Mouse (Mus musculus) neural tube, embryonic 15.5 days (tissue): Measurements from ENCODE around the gene Aurkb. TPM values are rescaled to one million over a fixed set of nuclear protein-coding genes. Genes with fewer than 3 reads are reported as not detected.

Source experiments
- ATAC-seq: fragments of 200-750 bp; cut with Nextera tagmentation; 2 replicates; pipeline ENCODE4 v1.8.0; 2017; ENCODE audit warnings: mild to moderate bottlenecking, moderate TSS enrichment, moderate library complexity; ENCODE audit not compliant: low FRiP score
- H3K27ac ChIP-seq: fragments of 300-500 bp; sonication (generic); replicated peaks from 2 replicates; pipeline ENCODE4 v1.5.1; 2015; ENCODE audit warnings: mild to moderate bottlenecking, inconsistent platforms
- H3K27me3 ChIP-seq: fragments of 300-500 bp; sonication (generic); replicated peaks from 2 replicates; pipeline ENCODE4 v1.6.1; 2015; ENCODE audit warnings: inconsistent platforms
- H3K36me3 ChIP-seq: fragments of 300-500 bp; sonication (generic); 2 replicates; pipeline ENCODE4 v1.6.1; 2015; ENCODE audit warnings: inconsistent platforms
- H3K4me1 ChIP-seq: fragments of 300-500 bp; sonication (generic); 2 replicates; pipeline ENCODE4 v1.6.1; 2015; ENCODE audit warnings: inconsistent platforms
- H3K4me2 ChIP-seq: fragments of 300-500 bp; sonication (generic); 2 replicates; pipeline ENCODE4 v1.6.1; 2015; ENCODE audit warnings: inconsistent platforms, mild to moderate bottlenecking, moderate library complexity
- H3K4me3 ChIP-seq: fragments of 300-500 bp; sonication (generic); replicated peaks from 2 replicates; pipeline ENCODE4 v1.5.1; 2015; ENCODE audit warnings: mild to moderate bottlenecking, inconsistent platforms
- H3K9ac ChIP-seq: fragments of 300-500 bp; sonication (generic); replicated peaks from 2 replicates; pipeline ENCODE4 v1.6.1; 2015; ENCODE audit warnings: mild to moderate bottlenecking, inconsistent platforms
- H3K9me3 ChIP-seq: fragments of 300-500 bp; sonication (generic); replicated peaks from 2 replicates; pipeline ENCODE4 v1.6.1; 2016; ENCODE audit warnings: inconsistent platforms
- WGBS: fragments of 180-500 bp; shearing (Covaris S2); methylation state at CpG from one replicate; pipeline ENCODE4 v1.1.7; 2015; ENCODE audit warnings: mixed read lengths; 5-methylcytosine and 5-hydroxymethylcytosine counted together
- polyA plus RNA-seq: library from polyadenylated mRNA; unstranded; fragments of >200 nt; fragmentation: Nextera tagmentation; extraction: Ambion mirVana; gene quantifications from 2 replicates; pipeline ENCODE4 v1.2.1, GENCODE M21; 2015

Gene Aurkb
- polyA plus RNA-seq, 1 experiment from 2014 or later, result 15.6 TPM

GRCm38 (mm10) chr11:69012071-69012601 is 33.3 kb upstream of the Aurkb start:
- WGBS, result 1% methylated on average over 18 of the region's 18 CpGs

GRCm38 (mm10) chr11:69015644-69016441 is 29.6 kb upstream of the Aurkb start, which contains the start of gene Ctc1:
Gene Ctc1, plus strand, starts transcription at chr11:69015911.
- Histone ChIP-seq H3K4me2 (peak within 1 kb of the TSS; percentile 68), H3K9ac (peak within 1 kb of the TSS; percentile 73), H3K36me3 (no peaks in the 10 kb centered on the region), H3K27ac (peak within 1 kb of the TSS; percentile 94), H3K4me1 (peaks cover 29% of the 10 kb centered on the region), H3K27me3 (no peaks in the 10 kb centered on the region), H3K9me3 (no peaks in the 10 kb centered on the region), H3K4me3 (peak within 1 kb of the TSS; percentile 51)
- WGBS, result 2% methylated on average over 38 of the region's 38 CpGs
- ATAC-seq, result peak; percentile 95

More at GRCm38 (mm10) chr11:69012071-69012601, 33.3 kb upstream of the Aurkb start:
- peak overlapping the region; percentile 45 for H3K4me3 ChIP-seq
- no peaks in the 10 kb centered on the region for H3K27me3 ChIP-seq
- ATAC-seq, result peak; percentile 66
- H3K4me2 ChIP-seq, result peak overlapping the region; percentile 89
- peak overlapping the region; percentile 68 for H3K9ac ChIP-seq
- no peaks in the 10 kb centered on the region for H3K9me3 ChIP-seq
- H3K4me1 ChIP-seq, result peaks cover 34% of the 10 kb centered on the region
- H3K36me3 ChIP-seq, result no peaks in the 10 kb centered on the region
- H3K27ac ChIP-seq, result peak overlapping the region; percentile 83

DNA sequence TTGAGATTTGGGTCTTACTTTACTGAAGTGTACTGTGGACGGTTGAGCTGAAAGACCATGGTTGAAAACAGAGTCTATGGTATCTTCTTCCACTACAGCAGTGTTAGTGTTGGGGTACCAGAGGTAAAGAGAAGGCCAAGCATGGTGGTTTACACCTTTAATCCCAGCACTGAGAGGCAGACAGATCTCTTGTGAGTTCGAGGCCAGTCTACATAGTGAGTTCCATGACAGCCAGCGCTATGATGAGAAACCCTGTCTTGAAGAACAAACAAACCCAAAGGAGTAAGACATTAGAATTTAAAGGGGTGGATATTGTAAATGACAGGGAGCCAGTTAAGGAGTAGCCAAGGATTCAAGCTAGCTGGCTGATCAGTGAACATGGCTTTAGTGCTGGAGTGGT is 28.7 kb upstream of the Aurkb start:
- Histone ChIP-seq H3K27me3 (no peaks in the 10 kb centered on the region), H3K4me1 (peaks cover 20% of the 10 kb centered on the region), H3K9ac (peak overlapping the region; percentile 73), H3K36me3 (peaks cover 5% of the 10 kb centered on the region), H3K4me2 (peak overlapping the region; percentile 68), H3K4me3 (peak overlapping the region; percentile 51), H3K9me3 (no peaks in the 10 kb centered on the region), H3K27ac (peak overlapping the region; percentile 94)
- 66% methylated on average over 3 of the region's 3 CpGs for WGBS
- ATAC-seq, result no peak

DNA sequence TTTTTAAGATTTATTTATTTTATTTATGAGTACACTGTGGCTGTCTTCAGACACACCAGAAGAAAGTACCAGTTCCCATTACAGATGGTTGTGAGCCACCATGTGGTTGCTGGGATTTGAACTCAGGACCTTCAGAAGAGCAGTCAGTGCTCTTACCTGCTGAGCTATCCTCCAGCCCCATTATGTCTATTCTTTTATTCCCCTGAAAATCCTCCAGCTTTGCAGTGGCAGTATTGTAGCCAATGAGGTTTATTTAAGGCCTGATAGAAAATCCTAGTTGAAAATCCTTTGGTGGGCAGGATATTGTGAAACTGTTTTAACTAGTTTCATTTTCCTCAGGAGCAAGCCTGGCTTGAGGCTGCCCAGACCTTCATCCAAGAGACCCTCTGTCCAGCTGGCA is 24.8 kb upstream of the Aurkb start:
- Histone ChIP-seq H3K36me3 (peaks cover 44% of the 10 kb centered on the region), H3K27me3 (no peaks in the 10 kb centered on the region), H3K9me3 (no peaks in the 10 kb centered on the region), H3K27ac (no peak overlapping the region), H3K4me3 (no peak overlapping the region), H3K4me1 (peaks cover 11% of the 10 kb centered on the region), H3K9ac (no peak overlapping the region), H3K4me2 (no peak overlapping the region)
- ATAC-seq, result no peak

DNA sequence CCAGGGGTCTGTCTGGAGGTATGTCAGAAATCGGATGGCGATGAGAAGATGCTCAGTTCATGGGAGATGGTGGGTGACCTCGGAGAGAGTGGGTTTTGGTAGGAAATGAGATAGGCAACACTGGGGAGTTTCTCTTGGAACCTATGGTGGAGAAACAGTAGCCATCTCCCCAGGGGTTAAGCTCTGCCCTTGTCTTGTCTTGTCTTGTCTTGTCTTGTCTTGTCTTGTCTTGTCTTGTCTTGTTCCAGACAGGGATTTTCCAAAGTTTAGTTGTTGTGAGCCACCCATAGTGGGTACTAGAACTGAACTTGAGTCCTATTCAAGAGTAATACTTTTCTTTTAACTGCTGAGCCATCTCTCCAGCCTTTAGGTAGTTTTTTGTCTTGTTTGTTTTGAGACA is 18.9 kb upstream of the Aurkb start:
- Histone ChIP-seq H3K27ac (no peak overlapping the region), H3K9me3 (no peaks in the 10 kb centered on the region), H3K4me3 (no peak overlapping the region), H3K9ac (no peak overlapping the region), H3K27me3 (no peaks in the 10 kb centered on the region), H3K36me3 (peaks cover 99% of the 10 kb centered on the region), H3K4me1 (no peaks in the 10 kb centered on the region), H3K4me2 (no peak overlapping the region)
- WGBS, result 96% methylated on average over 3 of the region's 3 CpGs
- no peak for ATAC-seq

- no peak overlapping the region for H3K9ac ChIP-seq
- no peaks in the 10 kb centered on the region for H3K4me1 ChIP-seq
- peaks cover 96% of the 10 kb centered on the region for H3K36me3 ChIP-seq
- 70% methylated on average over 2 of the region's 2 CpGs for WGBS
- no peak overlapping the region for H3K27ac ChIP-seq
- no peaks in the 10 kb centered on the region for H3K9me3 ChIP-seq
- H3K4me3 ChIP-seq, result no peak overlapping the region
- no peaks in the 10 kb centered on the region for H3K27me3 ChIP-seq
- ATAC-seq, result no peak
- no peak overlapping the region for H3K4me2 ChIP-seq
Observed at GRCm38 (mm10) chr11:69028805-69029204, 16.6 kb upstream of the Aurkb start.

GRCm38 (mm10) chr11:69033552-69033951 is 11.9 kb upstream of the Aurkb start:
- Histone ChIP-seq H3K4me2 (no peak overlapping the region), H3K4me1 (peaks cover 21% of the 10 kb centered on the region), H3K27ac (no peak overlapping the region), H3K4me3 (no peak overlapping the region), H3K36me3 (peaks cover 63% of the 10 kb centered on the region), H3K9me3 (no peaks in the 10 kb centered on the region), H3K27me3 (no peaks in the 10 kb centered on the region), H3K9ac (no peak overlapping the region)
- WGBS, result 80% methylated on average over 9 of the region's 9 CpGs
- ATAC-seq, result no peak

DNA sequence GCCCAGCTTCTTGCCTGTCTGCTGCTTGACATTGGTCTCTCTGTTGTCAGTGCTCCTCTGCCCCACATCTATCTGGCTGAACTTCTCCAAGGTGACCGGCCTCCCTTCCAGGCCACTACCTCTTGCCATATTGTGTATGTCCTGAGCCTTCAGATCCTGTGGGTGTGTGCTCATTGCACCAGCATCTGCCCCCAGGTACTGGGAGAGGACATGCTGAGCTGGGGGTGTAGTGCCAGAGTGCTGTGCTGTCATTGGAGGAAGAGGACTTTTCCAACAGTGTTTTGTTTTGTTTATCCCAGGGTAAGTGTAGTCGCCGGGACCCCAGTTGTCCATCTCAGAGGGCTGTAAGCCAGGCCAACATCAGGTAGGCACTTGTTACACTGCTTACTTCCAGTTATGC is 10.9 kb upstream of the Aurkb start:
- H3K4me1 ChIP-seq, result peaks cover 31% of the 10 kb centered on the region
- H3K36me3 ChIP-seq, result peaks cover 53% of the 10 kb centered on the region
- no peaks in the 10 kb centered on the region for H3K27me3 ChIP-seq
- 94% methylated on average over 3 of the region's 3 CpGs for WGBS
- H3K9me3 ChIP-seq, result no peaks in the 10 kb centered on the region
- no peak for ATAC-seq
- H3K4me2 ChIP-seq, result no peak overlapping the region
- no peak overlapping the region for H3K27ac ChIP-seq
- H3K9ac ChIP-seq, result no peak overlapping the region
- no peak overlapping the region for H3K4me3 ChIP-seq

GRCm38 (mm10) chr11:69035411-69035810 is 10.0 kb upstream of the Aurkb start:
- peaks cover 44% of the 10 kb centered on the region for H3K36me3 ChIP-seq
- H3K27ac ChIP-seq, result peak overlapping the region; percentile 88
- H3K4me2 ChIP-seq, result peak overlapping the region; percentile 70
- no peaks in the 10 kb centered on the region for H3K9me3 ChIP-seq
- WGBS, result 81% methylated on average over 9 of the region's 9 CpGs
- H3K4me3 ChIP-seq, result no peak overlapping the region
- peaks cover 32% of the 10 kb centered on the region for H3K4me1 ChIP-seq
- no peak overlapping the region; the same call in 1 of the 2 replicates for H3K9ac ChIP-seq
- ATAC-seq, result no peak
- no peaks in the 10 kb centered on the region for H3K27me3 ChIP-seq

- Histone ChIP-seq H3K36me3 (peaks cover 40% of the 10 kb centered on the region), H3K9ac (no peak overlapping the region; the same call in 1 of the 2 replicates), H3K9me3 (no peaks in the 10 kb centered on the region), H3K27me3 (no peaks in the 10 kb centered on the region), H3K4me2 (peak overlapping the region; percentile 70), H3K27ac (peak overlapping the region; percentile 88), H3K4me1 (peaks cover 32% of the 10 kb centered on the region), H3K4me3 (no peak overlapping the region; the same call in 1 of the 2 replicates)
- 2% methylated on average over 8 of the region's 8 CpGs for WGBS
- no peak for ATAC-seq
Observed at GRCm38 (mm10) chr11:69035849-69036248, 9.6 kb upstream of the Aurkb start.

DNA sequence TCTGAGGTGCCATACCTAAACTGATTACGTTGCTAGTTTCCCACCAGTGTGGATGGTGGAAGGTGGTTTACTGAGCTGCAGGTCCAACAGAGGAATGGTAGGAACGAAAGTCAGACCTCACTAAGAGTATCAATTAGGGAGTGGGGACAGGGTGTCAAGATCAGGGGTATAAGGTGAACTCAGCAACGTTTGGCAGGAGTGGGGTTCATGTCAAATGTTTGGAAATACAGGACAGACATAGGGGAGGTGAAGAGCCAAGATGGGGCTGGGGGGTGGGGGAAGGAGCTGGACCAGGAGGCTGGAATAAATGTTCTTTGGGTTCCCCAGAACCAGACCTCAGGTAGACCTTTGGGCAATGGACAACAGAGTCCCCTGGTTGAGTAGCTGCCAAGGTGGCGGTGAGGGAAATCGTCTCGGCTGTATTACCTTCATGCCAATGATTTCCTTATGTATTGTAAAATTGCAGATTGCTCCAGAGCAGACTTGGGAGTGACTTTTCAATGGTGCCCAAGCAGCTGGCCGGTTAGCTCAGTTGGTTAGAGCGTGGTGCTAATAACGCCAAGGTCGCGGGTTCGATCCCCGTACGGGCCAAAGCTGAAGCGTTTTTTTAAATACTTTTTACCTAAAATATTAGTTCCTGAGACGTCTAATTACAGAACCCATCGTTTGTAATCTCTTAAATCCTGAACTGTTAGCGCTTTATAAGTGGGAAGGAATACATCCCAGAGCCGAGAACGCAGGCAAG is 8.8 kb upstream of the Aurkb start:
- 0 out of 2 replicates have a peak, but pooled peaks have one; percentile 30 for ATAC-seq
- WGBS, result 10% methylated on average over 20 of the region's 20 CpGs
- H3K4me2 ChIP-seq, result peak overlapping the region; percentile 70
- no peaks in the 10 kb centered on the region for H3K9me3 ChIP-seq
- peaks cover 32% of the 10 kb centered on the region for H3K36me3 ChIP-seq
- peak overlapping the region; percentile 67 for H3K4me3 ChIP-seq
- H3K9ac ChIP-seq, result peak overlapping the region; percentile 75
- peaks cover 32% of the 10 kb centered on the region for H3K4me1 ChIP-seq
- no peaks in the 10 kb centered on the region for H3K27me3 ChIP-seq
- peak overlapping the region; percentile 88 for H3K27ac ChIP-seq
